Mouse (Mus musculus) bone marrow, adult 2 months (tissue): ENCODE results near the gene Psmc5. TPM values are rescaled to one million over a fixed set of nuclear protein-coding genes. Genes with fewer than 3 reads are reported as not detected.

Experiments
- H3K27ac ChIP-seq: fragments of 200-500 bp; 2 replicates; pipeline ENCODE4 v1.5.1; 2012; ENCODE audit warnings: low read depth, mild to moderate bottlenecking, control low read depth, inconsistent platforms, low read length; ENCODE audit not compliant: control insufficient read depth, poor library complexity, insufficient read depth
- H3K4me1 ChIP-seq: fragments of 200-500 bp; 2 replicates; pipeline ENCODE4 v1.6.1; 2011; ENCODE audit warnings: low read length; ENCODE audit not compliant: control insufficient read depth, insufficient read depth
- H3K4me3 ChIP-seq: fragments of 200-500 bp; replicated peaks from 2 replicates; pipeline ENCODE3; 2011; ENCODE audit warnings: mild to moderate bottlenecking, low read depth, low read length, control low read depth; ENCODE audit not compliant: control insufficient read depth
- CTCF ChIP-seq: fragments of 200-500 bp; IDR thresholded peaks from 2 replicates; pipeline ENCODE4 v1.5.1; 2011; ENCODE audit warnings: low read length, control low read depth; ENCODE audit not compliant: control insufficient read depth, insufficient read depth
- POLR2A ChIP-seq: fragments of 200-500 bp; IDR thresholded peaks from 2 replicates; pipeline ENCODE4 v1.6.1; 2011; ENCODE audit warnings: low read depth, mild to moderate bottlenecking, control low read depth, low read length, borderline replicate concordance; ENCODE audit not compliant: control insufficient read depth
- WGBS: fragments of 180-500 bp; shearing (Covaris S2); methylation state at CpG from one replicate; pipeline ENCODE4 v1.1.7; 2018; 5-methylcytosine and 5-hydroxymethylcytosine counted together
- polyA plus RNA-seq: library from polyadenylated mRNA; stranded (reverse); fragments of >200 nt; gene quantifications from 2 replicates; pipeline ENCODE4 v1.2.4, GENCODE M21; 2011; ENCODE audit warnings: low replicate concordance; ENCODE audit not compliant: missing spikeins, insufficient read depth, insufficient read length

Gene Psmc5
- polyA plus RNA-seq, 1 experiment, result 96.0 TPM

GRCm38 (mm10) chr11:106307432-106307831 lies 51.5 kb downstream of the Psmc5 start:
- H3K4me1 ChIP-seq, result no peaks in the 10 kb centered on the region; the same call in 1 of the 2 replicates
- no peak for TF ChIP-seq POLR2A
- TF ChIP-seq CTCF, result no peak
- WGBS, result 70% methylated on average over 5 of the region's 5 CpGs
- peak overlapping the region; percentile 47; the same call in 1 of the 2 replicates for H3K27ac ChIP-seq
- no peak overlapping the region for H3K4me3 ChIP-seq

GRCm38 (mm10) chr11:106308162-106308561 lies 52.2 kb downstream of the Psmc5 start:
- H3K4me3 ChIP-seq, result no peak overlapping the region
- peak; percentile 44; the same call in 1 of the 2 replicates for TF ChIP-seq POLR2A
- TF ChIP-seq CTCF, result no peak
- WGBS, result 63% methylated on average over 11 of the region's 11 CpGs
- H3K4me1 ChIP-seq, result no peaks in the 10 kb centered on the region; the same call in 1 of the 2 replicates
- peak overlapping the region; percentile 79 for H3K27ac ChIP-seq

- 60% methylated on average over 5 of the region's 5 CpGs for WGBS
- TF ChIP-seq CTCF (no peak), POLR2A (peak; percentile 77; the same call in 1 of the 2 replicates)
- peak overlapping the region; percentile 92 for H3K27ac ChIP-seq
- no peaks in the 10 kb centered on the region; the same call in 1 of the 2 replicates for H3K4me1 ChIP-seq
- H3K4me3 ChIP-seq, result peak overlapping the region; percentile 46
These were observed 54.2 kb downstream of the Psmc5 start for GRCm38 (mm10) chr11:106310123-106310522.

Other genes with a start within 250 kb of the Psmc5 start
- not detected in 2 replicates for gene Kcnh6, start 248.0 kb upstream of the Psmc5 start, polyA plus RNA-seq
- 15.9 and 16.9 TPM in 2 replicates for gene Dcaf7, start 219.3 kb upstream of the Psmc5 start, polyA plus RNA-seq
- 6.6 and 11.8 TPM in 2 replicates for gene Taco1, start 190.1 kb upstream of the Psmc5 start, polyA plus RNA-seq
- 7.3 and 14.4 TPM in 2 replicates for gene Map3k3, start 171.5 kb upstream of the Psmc5 start, polyA plus RNA-seq
- gene Gm10840, start 95.3 kb upstream of the Psmc5 start, polyA plus RNA-seq, result not detected in 2 replicates
- 45.8 and 98.2 TPM in 2 replicates for gene Limd2, start 95.3 kb upstream of the Psmc5 start, polyA plus RNA-seq
- 9.2 and 21.7 TPM in 2 replicates for gene Strada, start 54.0 kb upstream of the Psmc5 start, polyA plus RNA-seq
- 24.4 and 27.9 TPM in 2 replicates for gene Ccdc47, start 39.8 kb upstream of the Psmc5 start, polyA plus RNA-seq
- gene Ddx42, start 39.2 kb upstream of the Psmc5 start, polyA plus RNA-seq, result 20.2 and 33.5 TPM in 2 replicates
- 27.2 and 48.5 TPM in 2 replicates for gene Ftsj3, start 75 bp upstream of the Psmc5 start, polyA plus RNA-seq
- gene Smarcd2, start 16.8 kb downstream of the Psmc5 start, polyA plus RNA-seq, result 52.2 and 76.9 TPM in 2 replicates
- gene Tcam1, start 20.5 kb downstream of the Psmc5 start, polyA plus RNA-seq, result not detected in 2 replicates
- gene Gh, start 45.7 kb downstream of the Psmc5 start, polyA plus RNA-seq, result not detected in 2 replicates
- 130 and 270 TPM in 2 replicates for gene Cd79b, start 58.6 kb downstream of the Psmc5 start, polyA plus RNA-seq
- 0.63 and 1.6 TPM in 2 replicates for gene Scn4a, start 97.1 kb downstream of the Psmc5 start, polyA plus RNA-seq
- gene Prr29, start 109.3 kb downstream of the Psmc5 start, polyA plus RNA-seq, result not detected in 2 replicates
- 6.2 and 23.4 TPM in 2 replicates for gene Icam2, start 131.9 kb downstream of the Psmc5 start, polyA plus RNA-seq
- gene Ern1, start 231.7 kb downstream of the Psmc5 start, polyA plus RNA-seq, result 4.4 and 13.4 TPM in 2 replicates